Mouse (Mus musculus): Measurements from ENCODE around the gene Rpl13. TPM values are rescaled to one million over a fixed set of nuclear protein-coding genes. Genes with fewer than 3 reads are reported as not detected.

The Rpl13 gene
- polyA plus RNA-seq, 1 experiment from 2014 or later: 1,789 TPM

DNA sequence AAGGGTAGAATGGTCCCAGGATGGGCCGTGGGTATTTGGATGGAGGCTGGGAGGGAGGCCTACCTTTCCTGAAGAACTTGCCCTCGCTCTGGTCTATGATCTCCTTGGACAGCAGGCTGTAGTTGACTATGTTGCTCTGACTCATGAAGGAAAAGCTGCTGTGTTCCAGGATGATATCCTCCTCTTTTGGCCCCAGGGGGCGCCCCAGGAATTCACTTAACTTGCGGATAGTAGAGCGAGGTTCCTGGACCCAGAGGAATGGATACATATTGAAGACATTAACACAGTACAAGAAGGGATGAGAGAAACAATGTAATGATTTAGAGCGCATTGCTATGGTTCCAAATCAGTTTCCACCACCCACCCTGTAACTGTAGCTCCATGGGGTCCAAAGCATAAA lies 43.1 kb downstream of the Rpl13 start:
- Histone ChIP-seq H3K9me3 (ENCODE audit: control insufficient read depth, low read length) (no peaks in the 10 kb centered on the region), H3K4me3 (ENCODE audit: low read depth, low read length) (no peak overlapping the region), H3K36me3 (ENCODE audit: control insufficient read depth, insufficient read depth, low read length) (no peaks in the 10 kb centered on the region), H3K4me1 (ENCODE audit: control insufficient read depth, insufficient read depth, low read length) (peaks cover 16% of the 10 kb centered on the region; the same call in 1 of the 2 replicates), H3K9ac (ENCODE audit: low read depth, low read length) (no peak overlapping the region), H3K27ac (replicated peaks; ENCODE audit: low read depth, low read length) (0 out of 2 replicates have a peak overlapping the region, but pooled peaks have one; percentile 68), H3K4me2 (ENCODE audit: low read depth, low read length) (no peak overlapping the region), H3K27me3 (replicated peaks; ENCODE audit: control insufficient read depth, insufficient read depth, low read length) (no peaks in the 10 kb centered on the region)
- WGBS: 48% methylated on average over 6 of the region's 6 CpGs
- ATAC-seq (ENCODE audit: low read depth) (no peak), DNase-seq (ENCODE audit: low spot score) (peak; percentile 90)

DNA sequence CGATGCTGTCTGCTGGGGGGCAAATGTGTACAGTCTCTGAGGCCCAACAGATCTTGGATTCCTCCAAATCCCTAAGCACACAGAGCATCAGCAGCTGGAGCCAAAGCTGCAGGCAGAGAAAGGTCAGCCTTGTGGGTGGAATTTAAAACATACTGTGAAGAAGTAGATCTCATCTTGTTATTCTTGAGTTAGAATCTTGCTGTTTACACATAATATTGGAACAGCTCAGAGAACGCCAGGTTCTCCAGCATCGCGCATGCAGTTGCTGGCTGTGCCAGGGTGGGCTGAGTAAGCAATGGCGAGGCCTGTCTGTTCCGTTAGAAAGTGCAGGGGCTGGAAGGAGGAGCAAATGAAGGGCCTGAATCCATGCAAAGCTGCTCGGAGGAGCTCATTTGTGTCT lies 44.2 kb downstream of the Rpl13 start:
- WGBS: 53% methylated on average over 7 of the region's 7 CpGs
- peak; percentile 62 for DNase-seq (ENCODE audit: low spot score)

DNA sequence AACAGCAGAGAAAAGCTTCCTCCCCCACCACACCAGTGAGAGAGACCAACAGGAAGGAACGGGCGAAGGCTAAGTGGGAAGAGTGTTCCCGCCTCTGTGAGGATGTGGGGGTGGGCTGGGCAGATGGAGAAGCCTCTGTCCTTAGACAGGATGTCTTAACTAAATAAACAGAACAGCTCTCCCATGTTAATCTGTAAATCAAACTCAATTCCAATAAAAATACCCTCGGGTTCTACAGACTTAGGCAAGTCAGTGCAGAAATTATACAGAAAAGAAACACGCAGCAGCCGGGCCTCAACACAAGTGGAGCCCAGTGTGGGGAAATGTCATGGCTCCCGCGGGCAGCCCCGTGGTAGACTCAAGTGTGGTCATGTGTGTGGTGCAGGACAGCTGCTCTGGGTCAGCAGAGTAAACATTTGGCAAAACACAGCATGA lies 48.6 kb downstream of the Rpl13 start:
- Histone ChIP-seq H3K27me3 (replicated peaks; ENCODE audit: control insufficient read depth, insufficient read depth, low read length) (no peaks in the 10 kb centered on the region), H3K9me3 (ENCODE audit: control insufficient read depth, low read length) (no peaks in the 10 kb centered on the region), H3K4me2 (ENCODE audit: low read depth, low read length) (no peak overlapping the region), H3K4me3 (ENCODE audit: low read depth, low read length) (no peak overlapping the region), H3K4me1 (ENCODE audit: control insufficient read depth, insufficient read depth, low read length) (0 out of 2 replicates have a peak, but pooled peaks cover 2% of the 10 kb centered on the region), H3K27ac (replicated peaks; ENCODE audit: low read depth, low read length) (0 out of 2 replicates have a peak overlapping the region, but pooled peaks have one; percentile 15), H3K9ac (ENCODE audit: low read depth, low read length) (no peak overlapping the region), H3K36me3 (ENCODE audit: control insufficient read depth, insufficient read depth, low read length) (no peaks in the 10 kb centered on the region)
- peak; percentile 62; the same call in 1 of the 2 replicates for ATAC-seq (ENCODE audit: low read depth)
- DNase-seq (ENCODE audit: low spot score): peak; percentile 56
- 49% methylated on average over 9 of the region's 9 CpGs for WGBS

More for the DNA sequence above, 44.2 kb downstream of the Rpl13 start:
- Histone ChIP-seq H3K9ac (ENCODE audit: low read depth, low read length) (no peak overlapping the region), H3K4me2 (ENCODE audit: low read depth, low read length) (no peak overlapping the region), H3K27me3 (replicated peaks; ENCODE audit: control insufficient read depth, insufficient read depth, low read length) (no peaks in the 10 kb centered on the region), H3K9me3 (ENCODE audit: control insufficient read depth, low read length) (no peaks in the 10 kb centered on the region), H3K36me3 (ENCODE audit: control insufficient read depth, insufficient read depth, low read length) (no peaks in the 10 kb centered on the region), H3K27ac (replicated peaks; ENCODE audit: low read depth, low read length) (peak overlapping the region; percentile 66), H3K4me1 (ENCODE audit: control insufficient read depth, insufficient read depth, low read length) (peaks cover 16% of the 10 kb centered on the region; the same call in 1 of the 2 replicates), H3K4me3 (ENCODE audit: low read depth, low read length) (no peak overlapping the region)
- ATAC-seq (ENCODE audit: low read depth): no peak

Small RNA genes lying within 50 kb of the gene (microRNA-seq; reads per million reads assigned to microRNA genes)
- gene Mir7079 (ENCODE audit: borderline number of aligned reads): not detected
- not detected for gene Mir7080 (ENCODE audit: borderline number of aligned reads)

Other genes with a start within 250 kb of the Rpl13 start
- 53.5 and 55.0 TPM in 2 replicates for gene Ankrd11, start 60.1 kb upstream of the Rpl13 start, polyA plus RNA-seq (2014; fragmentation: Nextera tagmentation; extraction: Ambion mirVana)
- gene Spg7, start 39.4 kb upstream of the Rpl13 start, polyA plus RNA-seq (2014; fragmentation: Nextera tagmentation; extraction: Ambion mirVana): 36.5 and 41.2 TPM in 2 replicates
- gene Cpne7, start 15.0 kb downstream of the Rpl13 start, polyA plus RNA-seq (2014; fragmentation: Nextera tagmentation; extraction: Ambion mirVana): 1.4 and 2.0 TPM in 2 replicates
- gene Sult5a1, start 56.0 kb downstream of the Rpl13 start, polyA plus RNA-seq (2014; fragmentation: Nextera tagmentation; extraction: Ambion mirVana): 27.9 and 33.5 TPM in 2 replicates
- 7.0 and 9.2 TPM in 2 replicates for gene Dpep1, start 83.9 kb downstream of the Rpl13 start, polyA plus RNA-seq (2014; fragmentation: Nextera tagmentation; extraction: Ambion mirVana)
- 113 and 133 TPM in 2 replicates for gene Chmp1a, start 110.4 kb downstream of the Rpl13 start, polyA plus RNA-seq (2014; fragmentation: Nextera tagmentation; extraction: Ambion mirVana)
- gene Spata33, start 110.5 kb downstream of the Rpl13 start, polyA plus RNA-seq (2014; fragmentation: Nextera tagmentation; extraction: Ambion mirVana): 5.7 and 6.1 TPM in 2 replicates
- gene Cdk10, start 122.5 kb downstream of the Rpl13 start, polyA plus RNA-seq (2014; fragmentation: Nextera tagmentation; extraction: Ambion mirVana): 31.1 and 36.7 TPM in 2 replicates
- gene Spata2l, start 133.9 kb downstream of the Rpl13 start, polyA plus RNA-seq (2014; fragmentation: Nextera tagmentation; extraction: Ambion mirVana): 4.3 and 4.9 TPM in 2 replicates
- 19.5 and 21.4 TPM in 2 replicates for gene Zfp276, start 151.8 kb downstream of the Rpl13 start, polyA plus RNA-seq (2014; fragmentation: Nextera tagmentation; extraction: Ambion mirVana)
- gene Vps9d1, start 152.0 kb downstream of the Rpl13 start, polyA plus RNA-seq (2014; fragmentation: Nextera tagmentation; extraction: Ambion mirVana): 24.5 and 26.3 TPM in 2 replicates
- 20.9 and 24.8 TPM in 2 replicates for gene Fanca, start 216.2 kb downstream of the Rpl13 start, polyA plus RNA-seq (2014; fragmentation: Nextera tagmentation; extraction: Ambion mirVana)
- 2.7 and 2.8 TPM in 2 replicates for gene Spire2, start 230.4 kb downstream of the Rpl13 start, polyA plus RNA-seq (2014; fragmentation: Nextera tagmentation; extraction: Ambion mirVana)